Mouse (Mus musculus): Measurements from ENCODE around the gene Ten1. TPM values are rescaled to one million over a fixed set of nuclear protein-coding genes. Genes with fewer than 3 reads are reported as not detected.

Ten1 gene
- polyA plus RNA-seq, 1 experiment, result 57.0 TPM

DNA sequence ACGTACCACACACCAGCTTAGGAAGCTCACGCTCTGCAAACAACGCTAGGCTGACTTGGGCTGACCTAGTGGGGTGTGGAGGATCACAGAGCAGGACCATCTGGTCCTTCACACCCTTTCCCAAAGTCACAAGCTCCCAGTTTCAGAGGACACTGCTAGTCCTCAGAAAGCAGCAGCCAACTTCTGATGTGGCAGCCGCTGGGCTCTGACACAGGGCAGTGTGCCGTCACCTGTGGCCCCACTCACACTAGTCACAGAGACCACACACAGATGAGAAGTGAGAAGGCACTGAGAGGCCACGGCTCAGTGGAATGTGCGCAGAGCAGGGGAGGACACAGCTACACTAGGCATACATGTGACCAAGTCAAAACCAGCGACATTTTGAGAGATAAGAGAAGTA is 52.2 kb downstream of the Ten1 start:
- Histone ChIP-seq H3K36me3 (ENCODE audit: control insufficient read depth, insufficient read depth, low read length) (peaks cover 68% of the 10 kb centered on the region), H3K4me1 (replicated peaks; ENCODE audit: control insufficient read depth, insufficient read depth, low read length) (peaks cover 25% of the 10 kb centered on the region), H3K27me3 (ENCODE audit: control insufficient read depth, insufficient read depth, low read length) (no peaks in the 10 kb centered on the region), H3K27ac (ENCODE audit: control insufficient read depth, insufficient read depth, low read length) (no peak overlapping the region), H3K4me3 (ENCODE audit: control insufficient read depth, insufficient read depth, low read length) (no peak overlapping the region)
- no peak for DNase-seq
- no peak for TF ChIP-seq POLR2A (IDR thresholded peaks at IDR 0.05; ENCODE audit: control insufficient read depth, extremely low read depth, insufficient read depth, low read length, poor library complexity)
- TF ChIP-seq CTCF (IDR thresholded peaks at IDR 0.05; ENCODE audit: borderline replicate concordance, control insufficient read depth, extremely low read depth, insufficient read depth, low read length, poor library complexity), result no peak
- 93% methylated on average over 8 of the region's 8 CpGs for WGBS

DNA sequence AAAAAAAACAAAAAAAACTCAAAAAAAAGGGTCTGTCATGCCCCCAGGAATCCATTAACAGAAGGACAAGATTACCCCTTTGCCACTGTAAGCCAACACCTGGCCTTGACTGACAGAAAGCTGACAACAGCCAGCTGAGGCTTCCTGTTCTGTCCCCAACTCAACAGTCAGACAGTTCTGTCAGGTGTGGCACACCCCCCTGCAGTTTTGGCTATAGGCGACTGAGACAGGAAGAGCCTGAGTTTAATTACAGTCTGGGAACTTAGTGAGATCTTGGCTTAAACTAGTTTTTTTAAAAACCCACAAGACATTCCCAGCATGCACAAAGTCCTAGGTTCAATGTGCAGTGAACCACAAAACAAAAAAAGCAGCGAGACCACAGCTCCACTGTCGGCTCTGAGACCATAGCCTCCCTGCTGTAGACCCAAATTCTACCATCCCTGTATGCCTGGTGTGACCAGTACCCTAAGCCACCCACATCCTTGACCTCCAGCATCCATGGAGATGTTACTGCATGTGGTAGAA is 54.5 kb downstream of the Ten1 start:
- Histone ChIP-seq H3K36me3 (ENCODE audit: control insufficient read depth, insufficient read depth, low read length) (peaks cover 50% of the 10 kb centered on the region), H3K4me3 (ENCODE audit: control insufficient read depth, insufficient read depth, low read length) (no peak overlapping the region), H3K27me3 (ENCODE audit: control insufficient read depth, insufficient read depth, low read length) (no peaks in the 10 kb centered on the region), H3K4me1 (replicated peaks; ENCODE audit: control insufficient read depth, insufficient read depth, low read length) (peaks cover 30% of the 10 kb centered on the region), H3K27ac (ENCODE audit: control insufficient read depth, insufficient read depth, low read length) (peak overlapping the region; percentile 81)
- peak; percentile 39 for DNase-seq
- WGBS, result 7% methylated on average over 3 of the region's 3 CpGs
- TF ChIP-seq CTCF (IDR thresholded peaks at IDR 0.05; ENCODE audit: borderline replicate concordance, control insufficient read depth, extremely low read depth, insufficient read depth, low read length, poor library complexity) (no peak), POLR2A (IDR thresholded peaks at IDR 0.05; ENCODE audit: control insufficient read depth, extremely low read depth, insufficient read depth, low read length, poor library complexity) (no peak)

DNA sequence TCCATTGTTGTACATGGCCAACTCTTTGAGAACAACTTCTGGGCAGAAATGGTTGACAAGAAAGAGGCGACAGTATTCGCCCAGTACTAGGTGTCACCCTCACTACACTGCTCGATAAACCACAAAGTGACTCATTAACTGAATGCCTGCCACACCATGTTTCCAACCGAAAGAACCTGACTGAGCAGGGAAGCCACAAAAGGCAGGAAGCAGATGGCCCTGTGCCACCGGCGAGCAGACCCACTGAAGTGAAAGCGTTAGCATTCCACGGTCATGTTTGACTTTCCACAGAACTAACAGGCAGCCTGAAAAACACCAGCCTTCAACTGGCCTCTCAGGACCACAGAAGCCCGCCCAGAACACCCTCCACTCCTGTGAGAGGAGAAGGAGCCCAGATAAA is 56.0 kb downstream of the Ten1 start:
- peak overlapping the region; percentile 55; the same call in 1 of the 2 replicates for H3K27ac ChIP-seq (ENCODE audit: control insufficient read depth, insufficient read depth, low read length)
- peaks cover 42% of the 10 kb centered on the region for H3K4me1 ChIP-seq (replicated peaks; ENCODE audit: control insufficient read depth, insufficient read depth, low read length)
- TF ChIP-seq CTCF (IDR thresholded peaks at IDR 0.05; ENCODE audit: borderline replicate concordance, control insufficient read depth, extremely low read depth, insufficient read depth, low read length, poor library complexity) (no peak), POLR2A (IDR thresholded peaks at IDR 0.05; ENCODE audit: control insufficient read depth, extremely low read depth, insufficient read depth, low read length, poor library complexity) (no peak)
- DNase-seq, result no peak
- H3K36me3 ChIP-seq (ENCODE audit: control insufficient read depth, insufficient read depth, low read length), result peaks cover 43% of the 10 kb centered on the region
- H3K27me3 ChIP-seq (ENCODE audit: control insufficient read depth, insufficient read depth, low read length), result no peaks in the 10 kb centered on the region
- H3K4me3 ChIP-seq (ENCODE audit: control insufficient read depth, insufficient read depth, low read length), result no peak overlapping the region
- 5% methylated on average over 9 of the region's 9 CpGs for WGBS

DNA sequence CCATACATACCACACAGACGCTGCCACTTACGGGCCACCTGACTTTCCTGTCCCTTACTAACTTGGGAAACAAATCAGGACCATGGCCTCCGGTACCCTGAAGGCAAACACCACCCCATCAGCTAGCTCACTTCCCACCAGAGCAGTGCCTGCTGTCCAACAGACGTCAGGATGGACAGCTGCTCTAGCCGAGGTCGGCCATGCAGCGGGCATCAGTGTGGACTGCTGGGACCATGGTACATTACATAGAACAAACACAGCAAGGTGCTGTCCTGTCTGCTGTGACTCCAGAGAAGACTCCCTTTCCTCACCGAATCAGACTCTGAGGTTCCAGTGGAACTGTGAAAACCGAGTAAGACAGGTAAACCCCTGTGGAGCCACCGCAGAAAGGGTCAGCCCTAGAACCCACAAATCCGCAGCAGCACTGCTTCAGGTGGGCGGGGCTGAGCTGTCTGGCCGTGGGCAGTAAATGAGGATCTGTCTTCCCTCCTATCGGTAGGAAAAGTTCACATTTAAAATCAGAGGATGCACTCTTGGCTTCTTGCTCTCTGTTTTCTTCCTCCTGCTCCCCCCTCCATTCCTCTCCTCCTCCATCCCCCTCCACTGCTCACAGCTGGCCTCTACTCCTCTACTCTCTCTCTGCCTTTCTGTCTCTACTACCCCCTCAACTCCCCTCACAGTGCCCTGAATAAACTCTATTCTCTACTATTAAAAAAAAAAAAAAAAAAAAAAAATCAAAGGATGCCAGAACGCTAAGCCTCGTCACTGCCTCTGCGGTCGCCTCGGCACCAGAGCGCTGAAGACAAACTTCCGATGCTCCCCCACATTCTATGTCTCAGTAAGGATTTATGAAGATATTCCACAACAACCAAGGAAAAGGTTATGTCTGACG is 56.7 kb downstream of the Ten1 start:
- peaks cover 40% of the 10 kb centered on the region for H3K36me3 ChIP-seq (ENCODE audit: control insufficient read depth, insufficient read depth, low read length)
- 27% methylated on average over 22 of the region's 22 CpGs for WGBS
- peaks cover 48% of the 10 kb centered on the region for H3K4me1 ChIP-seq (replicated peaks; ENCODE audit: control insufficient read depth, insufficient read depth, low read length)
- peak overlapping the region; percentile 55; the same call in 1 of the 2 replicates for H3K27ac ChIP-seq (ENCODE audit: control insufficient read depth, insufficient read depth, low read length)
- no peak for DNase-seq
- TF ChIP-seq POLR2A (IDR thresholded peaks at IDR 0.05; ENCODE audit: control insufficient read depth, extremely low read depth, insufficient read depth, low read length, poor library complexity) (no peak), CTCF (IDR thresholded peaks at IDR 0.05; ENCODE audit: borderline replicate concordance, control insufficient read depth, extremely low read depth, insufficient read depth, low read length, poor library complexity) (no peak)
- no peaks in the 10 kb centered on the region for H3K27me3 ChIP-seq (ENCODE audit: control insufficient read depth, insufficient read depth, low read length)
- no peak overlapping the region for H3K4me3 ChIP-seq (ENCODE audit: control insufficient read depth, insufficient read depth, low read length)

DNA sequence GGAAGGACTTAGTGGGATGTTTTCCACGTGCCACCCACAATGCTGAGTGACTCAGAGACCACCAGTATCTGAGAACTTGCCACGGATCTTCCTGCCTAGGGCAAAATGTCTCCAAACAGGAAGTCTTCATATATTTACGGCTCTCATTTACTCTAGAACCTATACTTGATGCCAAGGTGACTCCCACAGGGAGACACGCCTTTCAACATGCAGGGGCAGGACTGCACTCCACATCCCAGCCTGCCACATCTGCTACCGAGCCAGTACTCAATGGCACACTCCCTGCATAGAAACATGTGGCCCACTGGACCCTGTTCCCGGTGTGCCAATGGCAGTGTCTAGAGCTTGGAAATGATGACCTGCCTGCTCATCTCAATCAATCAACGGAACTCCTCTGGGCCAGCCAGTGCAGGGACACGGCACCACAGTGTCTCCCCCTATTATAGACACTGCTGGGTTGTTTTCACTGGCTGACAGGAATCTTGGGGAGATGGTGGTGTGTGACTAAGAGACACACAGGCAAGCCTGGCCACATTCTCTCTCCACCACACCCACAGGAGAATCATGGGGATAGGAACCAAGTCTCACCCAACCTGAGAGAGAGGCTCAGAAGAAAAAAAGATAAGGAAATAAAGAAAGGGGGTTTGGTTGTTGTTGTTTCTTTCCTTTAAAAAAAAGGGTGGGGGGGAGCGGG is 57.5 kb downstream of the Ten1 start:
- Histone ChIP-seq H3K27me3 (ENCODE audit: control insufficient read depth, insufficient read depth, low read length) (no peaks in the 10 kb centered on the region), H3K4me3 (ENCODE audit: control insufficient read depth, insufficient read depth, low read length) (no peak overlapping the region), H3K4me1 (replicated peaks; ENCODE audit: control insufficient read depth, insufficient read depth, low read length) (peaks cover 48% of the 10 kb centered on the region), H3K36me3 (ENCODE audit: control insufficient read depth, insufficient read depth, low read length) (peaks cover 41% of the 10 kb centered on the region), H3K27ac (ENCODE audit: control insufficient read depth, insufficient read depth, low read length) (peak overlapping the region; percentile 54; the same call in 1 of the 2 replicates)
- WGBS, result 56% methylated on average over 9 of the region's 9 CpGs
- TF ChIP-seq CTCF (IDR thresholded peaks at IDR 0.05; ENCODE audit: borderline replicate concordance, control insufficient read depth, extremely low read depth, insufficient read depth, low read length, poor library complexity) (no peak), POLR2A (IDR thresholded peaks at IDR 0.05; ENCODE audit: control insufficient read depth, extremely low read depth, insufficient read depth, low read length, poor library complexity) (no peak)
- DNase-seq, result no peak

DNA sequence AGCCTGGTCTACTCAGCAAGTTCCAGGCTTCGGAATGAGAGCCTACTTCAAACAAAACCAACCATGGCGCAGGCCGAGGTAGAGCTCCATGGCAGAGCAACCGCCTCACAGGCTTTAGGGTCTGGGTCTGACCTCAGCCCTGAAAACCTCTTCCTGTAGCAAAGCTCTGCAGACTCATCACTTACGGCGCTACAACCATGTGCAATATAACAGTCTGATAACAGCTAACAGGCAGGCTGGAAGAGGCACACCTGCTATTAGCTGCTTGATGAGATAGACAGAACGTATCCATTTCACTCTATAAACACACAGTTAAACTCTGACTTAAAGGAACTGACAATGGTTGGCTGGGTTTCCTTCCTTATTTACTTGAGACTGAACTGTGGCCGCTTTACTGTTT is 60.8 kb downstream of the Ten1 start:
- DNase-seq, result peak; percentile 48
- no peaks in the 10 kb centered on the region for H3K27me3 ChIP-seq (ENCODE audit: control insufficient read depth, insufficient read depth, low read length)
- WGBS, result 12% methylated on average over 8 of the region's 8 CpGs
- peaks cover 35% of the 10 kb centered on the region for H3K4me1 ChIP-seq (replicated peaks; ENCODE audit: control insufficient read depth, insufficient read depth, low read length)
- H3K27ac ChIP-seq (ENCODE audit: control insufficient read depth, insufficient read depth, low read length), result peak overlapping the region; percentile 36; the same call in 1 of the 2 replicates
- TF ChIP-seq CTCF (IDR thresholded peaks at IDR 0.05; ENCODE audit: borderline replicate concordance, control insufficient read depth, extremely low read depth, insufficient read depth, low read length, poor library complexity), result no peak
- no peak for TF ChIP-seq POLR2A (IDR thresholded peaks at IDR 0.05; ENCODE audit: control insufficient read depth, extremely low read depth, insufficient read depth, low read length, poor library complexity)
- H3K36me3 ChIP-seq (ENCODE audit: control insufficient read depth, insufficient read depth, low read length), result peaks cover 52% of the 10 kb centered on the region
- H3K4me3 ChIP-seq (ENCODE audit: control insufficient read depth, insufficient read depth, low read length), result no peak overlapping the region
